ENCODE assay signal across 35 mouse cellular contexts in genomic region chr19:55501985-55502384, GRCm38 (mm10).
"Had no signal": no experiment of that assay in that cellular context is flagged by ENCODE, and none has a peak within 500 bp of the region (broad histone marks: within the 10 kb centered on the region; RNA-seq: fewer than 3 reads in every experiment).

No protein-coding gene starts in this region.

- H3K4me1 ChIP-seq: hindbrain, embryonic 15.5 days had no signal

- H3K4me2 ChIP-seq: heart, embryonic 11.5 days; heart, embryonic 13.5 days; heart, embryonic 15.5 days; hindbrain, embryonic 12.5 days; hindbrain, embryonic 13.5 days; hindbrain, embryonic 14.5 days; hindbrain, embryonic 15.5 days; intestine, embryonic 15.5 days; kidney, embryonic 15.5 days had no signal

- H3K4me3 ChIP-seq: heart, embryonic 10.5 days; heart, embryonic 13.5 days; heart, embryonic 15.5 days; hindbrain, embryonic 10.5 days; hindbrain, embryonic 12.5 days; hindbrain, embryonic 13.5 days; hindbrain, embryonic 15.5 days; intestine, embryonic 15.5 days; kidney, embryonic 15.5 days; layer of hippocampus, adult 2 months; left cerebral cortex, adult 2 months had no signal

- H3K9me3 ChIP-seq: heart, embryonic 10.5 days; heart, embryonic 13.5 days; heart, embryonic 15.5 days; hindbrain, embryonic 10.5 days; hindbrain, embryonic 12.5 days; hindbrain, embryonic 13.5 days; hindbrain, embryonic 15.5 days; intestine, embryonic 15.5 days; kidney, embryonic 15.5 days had no signal

- H3K27me3 ChIP-seq: heart, embryonic 13.5 days; heart, embryonic 15.5 days; hindbrain, embryonic 12.5 days; hindbrain, embryonic 15.5 days; intestine, embryonic 15.5 days; kidney, embryonic 15.5 days had no signal

- H3K9ac ChIP-seq: heart, embryonic 13.5 days; heart, embryonic 15.5 days; hindbrain, embryonic 12.5 days; hindbrain, embryonic 13.5 days; hindbrain, embryonic 14.5 days; hindbrain, embryonic 15.5 days; intestine, embryonic 15.5 days; kidney, embryonic 15.5 days had no signal

- H3K27ac ChIP-seq: heart, embryonic 10.5 days; heart, embryonic 13.5 days; heart, embryonic 15.5 days; hindbrain, embryonic 10.5 days; hindbrain, embryonic 12.5 days; hindbrain, embryonic 13.5 days; hindbrain, embryonic 14.5 days; hindbrain, embryonic 15.5 days; hindbrain, postnatal 0 days; intestine, embryonic 15.5 days; kidney, embryonic 15.5 days; kidney, postnatal 0 days; layer of hippocampus, adult 2 months; left cerebral cortex, adult 2 months had no signal

- H3K36me3 ChIP-seq: heart, embryonic 15.5 days; hindbrain, embryonic 13.5 days; hindbrain, embryonic 15.5 days; intestine, embryonic 15.5 days had no signal

- DNase-seq: heart, postnatal 10 days; heart, postnatal 14 days; heart, postnatal 36 days; heart, postnatal 4 days; kidney, adult 11 months; kidney, adult 18-20 months; kidney, adult 2 months; kidney, adult 8-10 months; kidney, adult 9 months; kidney, postnatal 10 days; kidney, postnatal 14 days; kidney, postnatal 25 days; kidney, postnatal 36 days; kidney, postnatal 4 days; layer of hippocampus, adult 9-11 months; layer of hippocampus, postnatal 36 days had no signal

- ATAC-seq: hindbrain, embryonic 16.5 days; hindbrain, postnatal 0 days; inflammation-experienced regulatory T-cells, adult 6 months; intestine, embryonic 15.5 days; intestine, embryonic 16.5 days; intestine, postnatal 0 days had no signal
